ENCODE assay signal across 9 mouse cellular contexts in genomic region chr9:123384696-123385095, GRCm38 (mm10). TPM values are rescaled to one million over a fixed set of nuclear protein-coding genes. Genes with fewer than 3 reads are reported as not detected.
DNase-seq lines count a peak whose midpoint lies in the region; ATAC-seq lines count a peak whose summit lies in the region.
"Had no signal": no experiment of that assay in that cellular context is flagged by ENCODE, and none has a peak within 500 bp of the region (broad histone marks: within the 10 kb centered on the region; RNA-seq: fewer than 3 reads in every experiment).

No protein-coding gene starts in this region.

- ATAC-seq in frontal cortex, adult (ENCODE audit: low TSS enrichment): peak; percentile 69
- ATAC-seq: intestine, postnatal 0 days had no signal

- DNase-seq in retina, postnatal 1 day: peak; percentile 38
- DNase-seq in retina, embryonic 14.5 days (ENCODE audit: low spot score): no peak
- DNase-seq in layer of hippocampus, postnatal 25 days (ENCODE audit: extremely low spot score in 1 of 2, low spot score in 1 of 2): peak; percentile 35 to 55
- DNase-seq in telencephalon, adult 2 months (ENCODE audit: low read depth, low spot score): peak; percentile 76
- DNase-seq in heart, postnatal 4 days: no peak
- no peak for DNase-seq in adrenal gland, postnatal 10 days
- no peak for DNase-seq in lung, postnatal 4 days

RNA-seq across cellular contexts. Expression of gene Lars2, which starts 18.0 kb away (rescaled TPM):
- total RNA-seq in layer of hippocampus, postnatal 25 days (2021): 10 to 100 TPM; 45.7 to 46.6 TPM
- total RNA-seq in heart, postnatal 4 days (2021): 10 to 100 TPM; 50.8 to 52.3 TPM
- 10 to 100 TPM; 60.3 to 97.7 TPM for total RNA-seq in adrenal gland, postnatal 10 days (2021)

Comparison
In these comparisons a context has a peak if more than half of its experiments do, and no peak if none do; other contexts are left out.
1. DNase-seq: peak in retina, postnatal 1 day (single experiment), layer of hippocampus, postnatal 25 days (2 of 2) and telencephalon, adult 2 months (single experiment); none in retina, embryonic 14.5 days (single experiment), heart, postnatal 4 days (single experiment), adrenal gland, postnatal 10 days (single experiment) and lung, postnatal 4 days (0 of 2).